Mouse (Mus musculus) activated CD4-positive, CD25-positive, alpha-beta regulatory T cell (primary cell): ENCODE data around the gene Zcwpw1. TPM values are rescaled to one million over a fixed set of nuclear protein-coding genes. Genes with fewer than 3 reads are reported as not detected.

Source experiments
- polyA plus RNA-seq, 2 experiments: library from polyadenylated mRNA; unstranded; fragments of 100-300 nt; shearing (Covaris generic); gene quantifications; one replicate each; pipeline ENCODE4 v1.2.1; 2017

The Zcwpw1 gene
- 10 to 100 TPM in 1 of 2 experiments, 1 to 10 TPM in 1; 6.7 to 12.5 TPM for polyA plus RNA-seq

GRCm38 (mm10) chr5:137787151-137787928, at the start of gene Zcwpw1, which contains the start of gene Mepce:
Gene Zcwpw1 (plus strand): TSS chr5:137787798.
Gene Mepce (minus strand): TSS chr5:137787655.

GRCm38 (mm10) chr5:137741023-137741931, 46.3 kb upstream of the Zcwpw1 start, which contains the start of gene Nyap1:
Gene Nyap1 (minus strand): TSS chr5:137741607.

GRCm38 (mm10) chr5:137745214-137746171, 42.1 kb upstream of the Zcwpw1 start, which contains the start of gene Tsc22d4:
Gene Tsc22d4 (plus strand): TSS chr5:137745730.

GRCm38 (mm10) chr5:137778635-137779034, 9.0 kb upstream of the Zcwpw1 start, which contains the start of gene Ppp1r35:
Gene Ppp1r35 (plus strand): TSS chr5:137778849.

GRCm38 (mm10) chr5:137835966-137836520, 48.4 kb downstream of the Zcwpw1 start, which contains the start of gene Pilra:
Gene Pilra (minus strand): TSS chr5:137836281.

GRCm38 (mm10) chr5:137857960-137858710, 70.5 kb downstream of the Zcwpw1 start, which contains the start of gene Pilrb1:
Gene Pilrb1 (minus strand): TSS chr5:137858106.

GRCm38 (mm10) chr5:137871644-137872380, 84.2 kb downstream of the Zcwpw1 start, which contains the start of gene Pilrb2:
Gene Pilrb2 (minus strand): TSS chr5:137871815.

Other genes starting within 250 kb of the Zcwpw1 start
- not detected for gene Actl6b, start 234.3 kb upstream of the Zcwpw1 start, polyA plus RNA-seq
- gene Tfr2, start 218.0 kb upstream of the Zcwpw1 start, polyA plus RNA-seq, result 1 to 10 TPM in 1 of 2 experiments, not detected in 1; 1.2 TPM
- gene Mospd3, start 186.7 kb upstream of the Zcwpw1 start, polyA plus RNA-seq, result 100 to 1,000 TPM; 105 to 118 TPM
- under 1 TPM; 0.75 to 0.98 TPM for gene Pcolce, start 174.0 kb upstream of the Zcwpw1 start, polyA plus RNA-seq
- gene Fbxo24, start 158.8 kb upstream of the Zcwpw1 start, polyA plus RNA-seq, result under 1 TPM; 0.42 to 0.76 TPM
- 100 to 1,000 TPM; 199 to 234 TPM for gene Lrch4, start 158.7 kb upstream of the Zcwpw1 start, polyA plus RNA-seq
- 10 to 100 TPM; 51.3 to 58.0 TPM for gene Gm20605, start 158.6 kb upstream of the Zcwpw1 start, polyA plus RNA-seq
- 10 to 100 TPM; 87.4 to 94.1 TPM for gene Sap25, start 146.5 kb upstream of the Zcwpw1 start, polyA plus RNA-seq
- not detected for gene Irs3, start 142.1 kb upstream of the Zcwpw1 start, polyA plus RNA-seq
- 10 to 100 TPM; 18.7 to 27.2 TPM for gene Agfg2, start 103.1 kb upstream of the Zcwpw1 start, polyA plus RNA-seq
- under 1 TPM; 0.80 to 0.97 TPM for gene Nyap1, start 46.2 kb upstream of the Zcwpw1 start, polyA plus RNA-seq
- gene Tsc22d4, start 42.1 kb upstream of the Zcwpw1 start, polyA plus RNA-seq, result 100 to 1,000 TPM; 347 to 409 TPM
- gene Ppp1r35, start 8.9 kb upstream of the Zcwpw1 start, polyA plus RNA-seq, result 100 to 1,000 TPM; 105 to 113 TPM
- gene Mepce, start 143 bp upstream of the Zcwpw1 start, polyA plus RNA-seq, result 10 to 100 TPM; 32.6 to 35.7 TPM
- 1 to 10 TPM in 1 of 2 experiments, under 1 TPM in 1; 0.70 to 1.2 TPM for gene Pilra, start 48.5 kb downstream of the Zcwpw1 start, polyA plus RNA-seq
- gene Pilrb1, start 70.3 kb downstream of the Zcwpw1 start, polyA plus RNA-seq, result 1 to 10 TPM in 1 of 2 experiments, under 1 TPM in 1; 0.58 to 1.5 TPM
- gene Pilrb2, start 84.0 kb downstream of the Zcwpw1 start, polyA plus RNA-seq, result 1 to 10 TPM in 1 of 2 experiments, under 1 TPM in 1; 0.44 to 1.6 TPM
- under 1 TPM in 1 of 2 experiments, not detected in 1; 0.11 TPM for gene Cyp3a13, start 133.8 kb downstream of the Zcwpw1 start, polyA plus RNA-seq
- gene Gjc3, start 175.3 kb downstream of the Zcwpw1 start, polyA plus RNA-seq, result under 1 TPM in 1 of 2 experiments, not detected in 1; 0.06 TPM
- gene Azgp1, start 193.7 kb downstream of the Zcwpw1 start, polyA plus RNA-seq, result not detected
- gene Smok3a, start 233.5 kb downstream of the Zcwpw1 start, polyA plus RNA-seq, result under 1 TPM in 1 of 2 experiments, not detected in 1; 0.10 TPM
- gene Smok3b, start 233.6 kb downstream of the Zcwpw1 start, polyA plus RNA-seq, result under 1 TPM in 1 of 2 experiments, not detected in 1; 0.50 TPM